Mouse (Mus musculus) gastrocnemius, adult 18-20 months (tissue): ENCODE data around the gene Shbg. TPM values are rescaled to one million over a fixed set of nuclear protein-coding genes. Genes with fewer than 3 reads are reported as not detected.
"Not testable (repeated sequence)": the region's sequence is repeated elsewhere in the genome, so short reads cannot be mapped to it uniquely, and the experiment has no call there.

Experiments
- DNase-seq: peaks from one replicate; pipeline ENCODE4 v3.0.0; 2021; ENCODE audit warnings: low spot score
- total RNA-seq, 2 experiments: library from RNA; stranded (reverse); gene quantifications; 2 replicates each; pipeline ENCODE4 v1.2.3; 2021

The Shbg gene
- total RNA-seq, 2 experiments from 2014 or later: not detected

DNA sequence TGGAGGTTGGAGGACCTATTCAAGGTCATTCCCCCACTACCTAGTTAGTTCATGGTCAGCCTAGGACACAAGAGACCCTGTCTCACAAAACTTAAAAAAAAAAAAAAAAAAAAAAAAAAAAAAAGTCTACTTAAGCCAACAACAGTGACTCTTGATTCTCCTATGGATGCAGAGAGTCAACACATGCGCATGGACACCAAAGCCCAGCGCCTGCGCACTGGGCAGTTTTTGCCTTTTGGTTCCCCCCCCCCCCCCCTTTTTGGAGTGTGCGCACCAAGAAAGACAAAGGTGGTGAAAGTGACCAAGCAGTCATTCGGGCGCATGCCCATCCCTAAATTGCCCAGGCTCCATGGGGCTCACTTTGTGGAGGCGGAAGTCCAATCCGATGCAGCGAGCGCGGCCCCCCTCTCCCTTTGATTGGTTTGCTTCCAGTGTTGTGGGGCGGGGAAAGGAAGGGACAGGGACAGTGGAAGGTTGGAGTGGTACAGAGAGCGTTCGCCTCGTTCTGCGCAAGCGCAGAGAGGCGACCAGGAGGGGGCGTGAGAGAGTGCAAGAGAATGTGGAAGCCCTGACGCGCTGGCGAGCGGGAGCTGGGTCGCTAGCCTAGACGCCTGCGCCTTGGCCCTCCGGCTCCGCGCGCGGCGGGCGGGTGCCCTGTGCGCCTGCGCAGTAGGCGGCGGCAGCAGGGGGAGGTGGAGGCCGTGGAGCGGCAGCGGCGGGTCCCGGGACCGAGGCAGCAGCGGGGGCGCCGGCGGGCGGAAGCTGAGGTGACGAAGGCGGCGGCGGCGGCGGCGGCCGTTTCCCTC, 14.8 kb upstream of the Shbg start, which contains the start of gene Fxr2:
TSS of gene Fxr2 (plus strand) at position 707 of the 806 bp plus-strand sequence.
- DNase-seq: peak; percentile 100

DNA sequence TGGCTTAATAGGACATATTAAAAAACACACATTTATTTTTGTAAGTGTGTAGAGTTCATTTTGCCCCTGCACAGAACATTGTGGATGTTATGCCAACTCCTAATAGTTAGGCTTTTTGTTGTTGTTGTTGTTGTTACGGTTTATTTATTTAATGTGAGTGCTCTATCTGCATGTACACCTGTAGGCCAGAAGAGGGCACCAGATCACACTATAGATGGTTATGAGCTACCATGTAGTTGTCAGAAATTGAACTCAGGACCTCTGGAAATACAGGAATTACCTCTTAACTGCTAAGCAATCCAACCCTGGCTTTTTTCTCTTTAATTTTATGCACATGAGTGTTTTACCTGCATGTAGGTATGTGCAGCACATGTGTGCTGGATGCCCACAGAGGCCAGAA, 12.1 kb upstream of the Shbg start:
- no peak for DNase-seq

- peak; percentile 68 for DNase-seq
Measured at GRCm38 (mm10) chr11:69628286-69628685, 10.6 kb upstream of the Shbg start.

- not testable (repeated sequence) for DNase-seq
Measured at GRCm38 (mm10) chr11:69624339-69624738, 6.6 kb upstream of the Shbg start.

DNA sequence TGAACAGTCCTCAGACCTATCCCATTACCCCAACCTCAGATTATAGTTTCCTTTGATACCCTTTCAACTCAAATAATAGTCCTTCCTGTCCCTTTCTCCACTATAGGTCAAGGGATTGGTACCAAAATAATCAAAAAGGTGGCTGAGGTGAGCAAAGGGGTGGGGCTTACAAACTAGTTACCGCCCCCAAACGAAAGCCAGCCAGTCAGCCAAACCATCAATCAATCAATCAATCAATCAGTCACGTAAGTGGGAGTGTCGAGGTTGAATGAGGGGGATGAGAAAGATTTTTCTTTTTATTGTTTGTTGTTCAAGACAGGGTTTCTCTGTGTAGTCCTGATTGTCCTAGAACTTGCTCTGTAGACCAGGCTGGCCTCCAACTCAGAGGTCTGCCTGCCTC, 5.3 kb upstream of the Shbg start:
- DNase-seq: no peak

DNA sequence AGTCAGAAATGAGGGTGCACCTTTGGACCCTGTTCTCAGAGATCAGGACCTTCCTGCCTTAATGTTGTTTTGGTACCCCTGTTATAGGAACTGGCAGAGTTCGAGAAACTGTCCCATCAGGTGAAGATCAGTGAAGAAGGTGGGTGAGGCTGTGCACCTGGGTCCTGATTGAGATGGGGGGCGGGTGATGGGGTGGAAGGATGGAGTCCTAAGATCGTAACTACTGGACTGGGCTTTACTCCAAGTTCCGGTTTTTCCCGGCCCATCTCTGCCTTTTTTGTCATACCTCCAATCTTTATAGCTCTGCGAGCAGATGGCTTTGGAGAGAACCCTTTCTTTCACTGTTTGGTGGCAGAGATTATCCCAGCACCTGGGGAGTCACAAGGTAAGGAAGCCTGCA, 4.7 kb upstream of the Shbg start:
- no peak for DNase-seq

DNA sequence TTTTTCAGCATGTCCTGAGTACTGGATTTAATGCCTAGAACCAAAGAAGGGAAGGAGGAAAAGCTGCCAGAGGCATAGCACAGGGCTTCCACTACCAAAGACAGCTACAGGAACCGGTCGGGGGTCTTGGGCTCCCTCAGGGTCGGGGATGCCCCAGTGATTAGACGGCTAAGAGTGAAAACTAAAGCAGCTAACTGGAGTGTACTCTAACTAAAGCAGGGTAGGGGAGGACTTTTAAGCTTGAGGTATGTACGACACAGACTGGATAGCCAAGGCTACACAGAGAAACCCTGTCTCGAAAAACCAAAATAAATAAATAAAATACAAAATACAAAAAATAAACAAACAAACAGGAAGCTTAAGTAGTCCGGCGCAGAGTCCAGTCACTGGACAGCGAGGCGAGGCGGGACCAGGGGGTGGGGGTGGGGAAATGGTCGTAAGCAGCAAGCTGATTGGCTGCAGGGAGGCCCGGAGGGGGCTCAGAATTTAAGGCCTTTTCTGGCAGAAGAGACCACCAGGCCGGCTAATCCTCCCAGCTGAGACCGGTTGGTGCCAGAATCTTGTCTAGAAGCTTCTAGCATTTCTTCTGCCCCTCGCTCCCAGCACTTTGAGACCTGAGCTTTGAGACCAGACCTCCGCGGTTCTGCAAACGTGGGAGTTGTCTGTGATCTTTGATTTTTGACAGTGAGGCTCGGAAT, 4.0 kb upstream of the Shbg start, which contains the start of gene Sat2:
TSS of gene Sat2 (plus strand) at position 454 of the 698 bp plus-strand sequence.
- peak; percentile 45 for DNase-seq

- DNase-seq: no peak
Measured at GRCm38 (mm10) chr11:69620394-69621081, 2.8 kb upstream of the Shbg start.

GRCm38 (mm10) chr11:69616781-69617180, 924 bp downstream of the Shbg start:
- DNase-seq: peak; percentile 50

GRCm38 (mm10) chr11:69614257-69614588, 3.5 kb downstream of the Shbg start:
- DNase-seq: not testable (repeated sequence)

GRCm38 (mm10) chr11:69613553-69614256, 4.0 kb downstream of the Shbg start:
- DNase-seq: peak; percentile 89

DNA sequence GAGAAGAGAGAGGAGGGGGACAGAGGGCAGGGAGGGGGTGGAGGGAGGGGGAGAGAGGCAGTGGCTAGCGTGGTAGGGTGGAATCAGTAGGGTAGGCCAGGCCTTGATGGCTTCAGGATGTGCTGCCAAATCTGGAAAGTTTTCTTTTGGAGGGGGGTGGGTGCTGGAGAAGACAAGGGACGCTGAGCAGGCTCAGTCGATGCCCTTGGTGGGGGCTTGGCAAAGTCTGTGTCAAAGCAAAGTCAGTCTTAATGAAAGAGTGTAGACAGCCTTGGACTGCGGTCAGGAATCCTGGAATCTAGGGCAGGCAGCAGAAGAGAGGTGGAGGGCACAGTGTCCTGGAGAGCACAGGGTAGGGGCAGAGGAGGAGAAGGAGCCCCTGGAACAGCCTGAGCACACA, 6.8 kb downstream of the Shbg start:
- no peak for DNase-seq

DNA sequence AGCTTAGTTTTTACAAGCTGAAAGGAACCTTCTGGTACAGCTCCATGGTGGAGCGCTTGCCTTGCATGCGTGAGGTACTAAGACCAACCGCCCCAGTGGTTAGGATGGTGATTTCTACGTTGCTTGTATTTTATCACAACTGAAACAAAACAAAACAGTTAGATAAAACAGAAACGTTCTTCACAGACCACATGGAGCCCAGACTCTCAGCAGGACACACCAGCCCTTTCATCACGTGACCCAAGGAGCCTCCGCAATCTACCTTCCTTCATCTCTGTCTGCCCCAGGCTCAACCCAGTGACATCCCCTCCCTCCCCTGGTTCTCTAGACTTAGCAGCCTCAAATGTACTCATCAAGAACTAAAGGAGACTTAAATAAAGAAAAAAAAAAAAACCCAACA, 8.3 kb downstream of the Shbg start:
- DNase-seq: no peak

- DNase-seq: no peak
Measured at GRCm38 (mm10) chr11:69608525-69608924, 9.2 kb downstream of the Shbg start.

- no peak for DNase-seq
Measured at GRCm38 (mm10) chr11:69606832-69607231, 10.9 kb downstream of the Shbg start.

DNA sequence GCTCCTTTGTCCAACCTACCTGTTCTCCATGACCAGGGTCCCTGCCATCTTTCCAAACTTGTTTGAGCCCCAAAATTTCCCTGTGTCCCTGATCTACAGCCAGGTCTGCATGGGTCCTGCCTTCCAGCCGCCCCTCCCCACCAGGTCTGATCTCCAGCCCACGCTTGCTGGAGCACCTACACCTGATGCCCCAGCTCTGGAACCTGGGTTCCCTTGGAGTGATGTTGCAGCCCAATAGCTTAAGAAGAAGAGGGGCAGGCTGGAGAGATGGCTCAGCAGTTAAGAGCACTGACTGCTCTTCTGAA, 11.3 kb downstream of the Shbg start:
- no peak for DNase-seq

DNA sequence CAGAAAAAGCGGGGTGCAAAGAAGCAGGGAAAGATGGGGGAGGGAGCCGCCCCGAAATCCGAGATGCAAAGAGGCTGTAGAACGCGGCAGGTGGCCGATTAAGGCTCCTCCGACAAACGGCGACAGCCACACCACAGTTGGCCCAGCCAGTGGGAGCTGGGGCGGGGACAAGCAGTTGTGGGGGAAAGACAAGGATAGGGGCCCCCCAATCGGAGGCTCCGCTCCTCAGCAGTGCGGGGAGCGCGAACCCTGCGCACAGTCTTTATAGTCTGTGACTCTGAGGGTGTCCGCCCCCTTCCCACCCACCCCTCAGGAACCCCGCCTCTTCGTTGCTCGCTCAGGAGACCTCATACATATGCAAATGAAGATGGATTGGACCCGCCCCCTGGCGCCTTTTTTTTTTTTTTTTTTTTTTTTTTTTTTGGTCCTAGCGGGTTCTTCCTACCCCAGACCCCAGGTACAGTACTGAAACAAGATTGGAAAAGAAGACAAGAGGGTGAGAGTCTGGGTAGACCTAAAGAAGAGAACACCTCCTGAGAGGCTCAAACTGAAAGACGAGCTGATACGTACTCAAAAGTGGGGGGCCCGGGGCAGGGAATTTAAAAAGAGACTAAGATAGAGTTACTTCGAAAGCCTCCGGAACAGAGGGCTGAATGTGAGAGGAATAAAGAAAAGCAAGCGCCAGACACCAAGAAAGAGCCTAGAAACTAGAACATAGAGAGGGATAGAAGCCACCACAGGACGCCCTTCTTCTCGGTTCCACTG, 11.8 kb downstream of the Shbg start, which contains the start of gene Atp1b2:
TSS of gene Atp1b2 (minus strand) at position 217 of the 765 bp plus-strand sequence.
- DNase-seq: peak; percentile 74

DNA sequence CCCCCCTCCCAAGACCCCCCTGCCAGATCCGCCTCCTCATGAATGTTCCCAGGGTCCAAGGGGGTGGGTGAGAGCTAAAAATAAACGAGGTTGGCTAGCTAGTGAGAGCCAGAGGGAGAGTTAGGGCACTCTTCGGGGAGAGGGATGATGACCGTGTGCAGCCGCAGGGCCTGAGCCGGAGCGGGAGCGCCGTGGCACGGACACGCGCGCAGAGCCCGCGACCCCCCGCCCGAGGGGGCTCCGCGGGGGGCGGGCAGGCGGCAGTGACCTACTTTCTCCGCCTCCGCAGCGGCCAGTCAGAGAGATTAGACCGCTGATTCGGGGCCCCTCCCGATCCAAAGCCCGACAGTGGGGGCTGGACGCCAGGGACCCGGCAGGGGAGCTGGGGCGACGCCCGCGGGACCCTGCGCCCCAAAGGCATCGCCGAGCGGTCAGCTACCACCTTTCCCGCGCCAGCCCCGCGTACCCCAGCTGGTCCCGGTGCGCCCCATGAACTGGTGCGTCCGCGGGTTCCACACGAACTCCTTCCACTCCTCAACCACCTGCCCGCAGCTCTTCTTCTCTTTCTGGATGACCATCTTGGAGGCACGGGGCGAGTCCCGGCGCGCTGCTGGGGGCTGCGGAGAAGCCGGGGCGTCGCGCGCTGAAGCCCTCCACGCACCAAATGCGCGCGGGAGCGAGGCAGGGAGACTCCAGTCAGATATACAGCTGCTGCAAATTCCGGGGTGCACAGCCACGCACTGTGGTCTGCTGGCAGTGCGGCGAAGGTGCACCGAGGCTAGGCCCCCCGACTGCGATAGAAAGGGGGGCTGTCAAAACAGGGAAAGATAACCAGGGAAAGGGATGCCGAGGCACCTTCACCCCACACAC, 12.7 kb downstream of the Shbg start:
- peak; percentile 22 for DNase-seq

- no peak for DNase-seq
Measured at GRCm38 (mm10) chr11:69604347-69604746, 13.4 kb downstream of the Shbg start.

DNA sequence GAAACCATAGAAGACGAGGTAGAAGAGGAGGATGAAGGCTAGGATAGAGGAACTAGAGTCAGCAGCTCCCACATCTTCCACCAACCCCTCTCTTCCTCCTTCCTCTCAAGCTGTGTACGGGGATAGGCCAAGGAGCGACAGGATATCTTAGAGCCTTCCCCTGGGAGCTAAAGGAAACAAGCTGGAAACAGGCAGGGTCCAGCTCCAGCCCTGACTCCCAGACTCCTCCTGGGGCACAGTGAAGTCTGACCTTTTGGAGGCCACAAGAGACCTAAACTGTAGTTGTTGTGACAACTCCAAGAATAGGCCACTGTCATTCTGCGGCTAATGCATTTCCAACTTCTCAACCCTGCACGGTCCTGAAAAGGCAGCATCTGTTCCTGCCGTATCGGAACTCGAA, 14.2 kb downstream of the Shbg start:
- peak; percentile 25 for DNase-seq
